Mouse (Mus musculus): ENCODE data around the gene Ripor1.
A peak's percentile ranks its signal among the peaks of the same experiment; 100 is the strongest.

Ripor1 gene

GRCm38 (mm10) chr8:105634771-105635458, 29.9 kb downstream of the Ripor1 start:
- no peaks in the 10 kb centered on the region for H3K27me3 ChIP-seq (ENCODE audit: control insufficient read depth, insufficient read depth, low read length, poor library complexity, severe bottlenecking)
- no peaks in the 10 kb centered on the region for H3K36me3 ChIP-seq (ENCODE audit: control insufficient read depth, insufficient read depth, low read length, poor library complexity, severe bottlenecking)
- DNase-seq (ENCODE audit: low read depth, low spot score), result peak; percentile 35

GRCm38 (mm10) chr8:105635481-105635880, 30.4 kb downstream of the Ripor1 start:
- no peaks in the 10 kb centered on the region for H3K27me3 ChIP-seq (ENCODE audit: control insufficient read depth, insufficient read depth, low read length, poor library complexity, severe bottlenecking)
- no peak for DNase-seq (ENCODE audit: low read depth, low spot score)
- no peaks in the 10 kb centered on the region for H3K36me3 ChIP-seq (ENCODE audit: control insufficient read depth, insufficient read depth, low read length, poor library complexity, severe bottlenecking)

GRCm38 (mm10) chr8:105636018-105636962, 31.2 kb downstream of the Ripor1 start, which contains the start of gene Ctcf:
Ctcf (plus strand) TSS chr8:105636568.
- Histone ChIP-seq H3K27me3 (ENCODE audit: control insufficient read depth, insufficient read depth, low read length, poor library complexity, severe bottlenecking) (no peaks in the 10 kb centered on the region), H3K36me3 (ENCODE audit: control insufficient read depth, insufficient read depth, low read length, poor library complexity, severe bottlenecking) (no peaks in the 10 kb centered on the region)
- peak; percentile 96 for DNase-seq (ENCODE audit: low read depth, low spot score)

GRCm38 (mm10) chr8:105636963-105637510, 32.0 kb downstream of the Ripor1 start, which contains the start of gene Agrp:
Agrp (minus strand) TSS chr8:105637393.
- no peaks in the 10 kb centered on the region for H3K27me3 ChIP-seq (ENCODE audit: control insufficient read depth, insufficient read depth, low read length, poor library complexity, severe bottlenecking)
- DNase-seq (ENCODE audit: low read depth, low spot score), result peak; percentile 61
- no peaks in the 10 kb centered on the region for H3K36me3 ChIP-seq (ENCODE audit: control insufficient read depth, insufficient read depth, low read length, poor library complexity, severe bottlenecking)

GRCm38 (mm10) chr8:105637601-105638041, 32.6 kb downstream of the Ripor1 start:
- H3K36me3 ChIP-seq (ENCODE audit: control insufficient read depth, insufficient read depth, low read length, poor library complexity, severe bottlenecking), result no peaks in the 10 kb centered on the region
- DNase-seq (ENCODE audit: low read depth, low spot score), result peak; percentile 26
- H3K27me3 ChIP-seq (ENCODE audit: control insufficient read depth, insufficient read depth, low read length, poor library complexity, severe bottlenecking), result no peaks in the 10 kb centered on the region

GRCm38 (mm10) chr8:105638510-105638909, 33.5 kb downstream of the Ripor1 start:
- peaks cover 2% of the 10 kb centered on the region; the same call in 1 of the 2 replicates for H3K36me3 ChIP-seq (ENCODE audit: control insufficient read depth, insufficient read depth, low read length, poor library complexity, severe bottlenecking)
- H3K27me3 ChIP-seq (ENCODE audit: control insufficient read depth, insufficient read depth, low read length, poor library complexity, severe bottlenecking), result no peaks in the 10 kb centered on the region
- DNase-seq (ENCODE audit: low read depth, low spot score), result no peak

- no peak for DNase-seq (ENCODE audit: low read depth, low spot score)
- H3K27me3 ChIP-seq (ENCODE audit: control insufficient read depth, insufficient read depth, low read length, poor library complexity, severe bottlenecking), result no peaks in the 10 kb centered on the region
- H3K36me3 ChIP-seq (ENCODE audit: control insufficient read depth, insufficient read depth, low read length, poor library complexity, severe bottlenecking), result peaks cover 7% of the 10 kb centered on the region; the same call in 1 of the 2 replicates
Measured at GRCm38 (mm10) chr8:105639835-105640234, 34.8 kb downstream of the Ripor1 start.

- Histone ChIP-seq H3K27me3 (ENCODE audit: control insufficient read depth, insufficient read depth, low read length, poor library complexity, severe bottlenecking) (no peaks in the 10 kb centered on the region), H3K36me3 (ENCODE audit: control insufficient read depth, insufficient read depth, low read length, poor library complexity, severe bottlenecking) (peaks cover 7% of the 10 kb centered on the region)
- no peak for DNase-seq (ENCODE audit: low read depth, low spot score)
Measured at GRCm38 (mm10) chr8:105640511-105640910, 35.5 kb downstream of the Ripor1 start.

GRCm38 (mm10) chr8:105645205-105645604, 40.1 kb downstream of the Ripor1 start:
- no peak for DNase-seq (ENCODE audit: low read depth, low spot score)
- Histone ChIP-seq H3K36me3 (ENCODE audit: control insufficient read depth, insufficient read depth, low read length, poor library complexity, severe bottlenecking) (peaks cover 9% of the 10 kb centered on the region), H3K27me3 (ENCODE audit: control insufficient read depth, insufficient read depth, low read length, poor library complexity, severe bottlenecking) (no peaks in the 10 kb centered on the region)

- Histone ChIP-seq H3K27me3 (ENCODE audit: control insufficient read depth, insufficient read depth, low read length, poor library complexity, severe bottlenecking) (no peaks in the 10 kb centered on the region), H3K36me3 (ENCODE audit: control insufficient read depth, insufficient read depth, low read length, poor library complexity, severe bottlenecking) (peaks cover 7% of the 10 kb centered on the region)
- DNase-seq (ENCODE audit: low read depth, low spot score), result no peak
Measured at GRCm38 (mm10) chr8:105648929-105649328, 43.9 kb downstream of the Ripor1 start.

- Histone ChIP-seq H3K36me3 (ENCODE audit: control insufficient read depth, insufficient read depth, low read length, poor library complexity, severe bottlenecking) (peaks cover 7% of the 10 kb centered on the region), H3K27me3 (ENCODE audit: control insufficient read depth, insufficient read depth, low read length, poor library complexity, severe bottlenecking) (no peaks in the 10 kb centered on the region)
- DNase-seq (ENCODE audit: low read depth, low spot score), result no peak
Measured at GRCm38 (mm10) chr8:105657641-105658040, 52.6 kb downstream of the Ripor1 start.

- peak; percentile 71 for DNase-seq (ENCODE audit: low read depth, low spot score)
- Histone ChIP-seq H3K36me3 (ENCODE audit: control insufficient read depth, insufficient read depth, low read length, poor library complexity, severe bottlenecking) (peaks cover 12% of the 10 kb centered on the region), H3K27me3 (ENCODE audit: control insufficient read depth, insufficient read depth, low read length, poor library complexity, severe bottlenecking) (no peaks in the 10 kb centered on the region)
Measured at GRCm38 (mm10) chr8:105661167-105661566, 56.1 kb downstream of the Ripor1 start.
